Mouse (Mus musculus) forebrain, embryonic 16.5 days (tissue): ENCODE data around the gene Setdb1. TPM values are rescaled to one million over a fixed set of nuclear protein-coding genes. Genes with fewer than 3 reads are reported as not detected.
"Not testable (repeated sequence)": the region's sequence is repeated elsewhere in the genome, so short reads cannot be mapped to it uniquely, and the experiment has no call there.

Experiments used
- ATAC-seq: fragments of 200-750 bp; cut with Nextera tagmentation; 2 replicates; pipeline ENCODE4 v1.8.0; 2017; ENCODE audit warnings: mild to moderate bottlenecking, moderate library complexity
- H3K27ac ChIP-seq: fragments of 300-500 bp; sonication (generic); 2 replicates; pipeline ENCODE4 v1.5.1; 2014; ENCODE audit warnings: low read length, control low read depth
- H3K27me3 ChIP-seq: fragments of 300-500 bp; sonication (generic); replicated peaks from 2 replicates; pipeline ENCODE4 v1.6.1; 2014; ENCODE audit warnings: low read length; ENCODE audit not compliant: control insufficient read depth, insufficient read depth
- H3K36me3 ChIP-seq: fragments of 300-500 bp; sonication (generic); 2 replicates; pipeline ENCODE4 v1.6.1; 2014; ENCODE audit not compliant: control insufficient read depth, insufficient read depth
- H3K4me1 ChIP-seq: fragments of 300-500 bp; sonication (generic); replicated peaks from 2 replicates; pipeline ENCODE4 v1.6.1; 2014; ENCODE audit warnings: low read length; ENCODE audit not compliant: control insufficient read depth, insufficient read depth
- H3K4me2 ChIP-seq: fragments of 300-500 bp; sonication (generic); 2 replicates; pipeline ENCODE4 v1.6.1; 2014; ENCODE audit warnings: mild to moderate bottlenecking, low read length, control low read depth
- H3K4me3 ChIP-seq: fragments of 300-500 bp; sonication (generic); replicated peaks from 2 replicates; pipeline ENCODE4 v1.5.1; 2014; ENCODE audit warnings: mild to moderate bottlenecking, low read length, control low read depth
- H3K9ac ChIP-seq: fragments of 300-500 bp; sonication (generic); replicated peaks from 2 replicates; pipeline ENCODE4 v1.6.1; 2014; ENCODE audit warnings: low read depth, low read length, control low read depth
- H3K9me3 ChIP-seq: fragments of 300-500 bp; sonication (generic); 2 replicates; pipeline ENCODE4 v1.6.1; 2016; ENCODE audit warnings: low read length; ENCODE audit not compliant: control insufficient read depth
- WGBS: fragments of 180-500 bp; shearing (Covaris S2); extraction: QIAGEN DNeasy Blood & Tissue Kit; methylation state at CpG from one replicate; pipeline ENCODE4 v1.1.7; 2014; 5-methylcytosine and 5-hydroxymethylcytosine counted together
- polyA plus RNA-seq: library from polyadenylated mRNA; unstranded; fragments of >200 nt; fragmentation: Nextera tagmentation; extraction: Ambion mirVana; gene quantifications from 2 replicates; pipeline ENCODE4 v1.2.1, GENCODE M21; 2015

Gene Setdb1
- polyA plus RNA-seq, 1 experiment from 2014 or later = 52.6 TPM

- no peak overlapping the region for H3K4me2 ChIP-seq
- no peaks in the 10 kb centered on the region for H3K9me3 ChIP-seq
- no peaks in the 10 kb centered on the region for H3K27me3 ChIP-seq
- H3K27ac ChIP-seq = no peak overlapping the region
- H3K4me1 ChIP-seq = no peaks in the 10 kb centered on the region
- ATAC-seq = no peak
- no peak overlapping the region for H3K4me3 ChIP-seq
- peaks cover 40% of the 10 kb centered on the region for H3K36me3 ChIP-seq
- H3K9ac ChIP-seq = no peak overlapping the region
Measured at GRCm38 (mm10) chr3:95349491-95349890, 7.5 kb downstream of the Setdb1 start.

GRCm38 (mm10) chr3:95348343-95348742 lies 8.7 kb downstream of the Setdb1 start:
- not testable (repeated sequence) for H3K4me2 ChIP-seq, H3K27ac ChIP-seq, H3K9me3 ChIP-seq, H3K9ac ChIP-seq, H3K4me3 ChIP-seq, H3K4me1 ChIP-seq, H3K27me3 ChIP-seq, ATAC-seq
- 94% methylated on average over 5 of the region's 5 CpGs for WGBS
- peaks cover 41% of the 10 kb centered on the region for H3K36me3 ChIP-seq

GRCm38 (mm10) chr3:95346454-95346853 lies 10.5 kb downstream of the Setdb1 start:
- Histone ChIP-seq H3K9me3 (no peaks in the 10 kb centered on the region), H3K9ac (no peak overlapping the region), H3K36me3 (peaks cover 47% of the 10 kb centered on the region), H3K4me3 (no peak overlapping the region), H3K4me1 (no peaks in the 10 kb centered on the region), H3K4me2 (no peak overlapping the region), H3K27ac (no peak overlapping the region), H3K27me3 (no peaks in the 10 kb centered on the region)
- ATAC-seq = no peak
- WGBS = 90% methylated on average over 7 of the region's 7 CpGs

GRCm38 (mm10) chr3:95343356-95344000 lies 13.5 kb downstream of the Setdb1 start:
- H3K36me3 ChIP-seq = peaks cover 59% of the 10 kb centered on the region
- WGBS = 95% methylated on average over 9 of the region's 9 CpGs
- not testable (repeated sequence) for H3K4me1 ChIP-seq, H3K4me3 ChIP-seq, H3K9me3 ChIP-seq, H3K4me2 ChIP-seq, H3K27ac ChIP-seq, ATAC-seq, H3K27me3 ChIP-seq, H3K9ac ChIP-seq

- no peak overlapping the region for H3K4me2 ChIP-seq
- no peaks in the 10 kb centered on the region for H3K27me3 ChIP-seq
- H3K4me1 ChIP-seq = no peaks in the 10 kb centered on the region
- no peak overlapping the region for H3K9ac ChIP-seq
- peaks cover 63% of the 10 kb centered on the region for H3K36me3 ChIP-seq
- WGBS = 91% methylated on average over 4 of the region's 4 CpGs
- no peak overlapping the region for H3K27ac ChIP-seq
- no peak for ATAC-seq
- H3K9me3 ChIP-seq = no peaks in the 10 kb centered on the region
- H3K4me3 ChIP-seq = no peak overlapping the region
Measured at GRCm38 (mm10) chr3:95338251-95338650, 18.8 kb downstream of the Setdb1 start.

GRCm38 (mm10) chr3:95337345-95337744 lies 19.7 kb downstream of the Setdb1 start:
- H3K27me3 ChIP-seq = no peaks in the 10 kb centered on the region
- no peaks in the 10 kb centered on the region for H3K4me1 ChIP-seq
- H3K9ac ChIP-seq = no peak overlapping the region
- H3K4me2 ChIP-seq = no peak overlapping the region
- H3K27ac ChIP-seq = no peak overlapping the region
- H3K9me3 ChIP-seq = no peaks in the 10 kb centered on the region
- WGBS = 98% methylated on average over 4 of the region's 4 CpGs
- peaks cover 67% of the 10 kb centered on the region for H3K36me3 ChIP-seq
- no peak for ATAC-seq
- no peak overlapping the region for H3K4me3 ChIP-seq

GRCm38 (mm10) chr3:95331528-95331927 lies 25.5 kb downstream of the Setdb1 start:
- H3K36me3 ChIP-seq = peaks cover 26% of the 10 kb centered on the region
- no peaks in the 10 kb centered on the region for H3K9me3 ChIP-seq
- H3K27me3 ChIP-seq = no peaks in the 10 kb centered on the region
- H3K27ac ChIP-seq = no peak overlapping the region
- no peak overlapping the region for H3K4me2 ChIP-seq
- 80% methylated on average over 1 of the region's 1 CpGs for WGBS
- ATAC-seq = no peak
- H3K9ac ChIP-seq = no peak overlapping the region
- H3K4me3 ChIP-seq = no peak overlapping the region
- no peaks in the 10 kb centered on the region for H3K4me1 ChIP-seq

- Histone ChIP-seq H3K9ac (no peak overlapping the region), H3K27ac (no peak overlapping the region), H3K9me3 (no peaks in the 10 kb centered on the region), H3K4me1 (no peaks in the 10 kb centered on the region), H3K4me2 (no peak overlapping the region), H3K27me3 (no peaks in the 10 kb centered on the region), H3K4me3 (no peak overlapping the region), H3K36me3 (peaks cover 34% of the 10 kb centered on the region)
- no peak for ATAC-seq
- 97% methylated on average over 1 of the region's 1 CpGs for WGBS
Measured at GRCm38 (mm10) chr3:95328803-95329404, 28.1 kb downstream of the Setdb1 start.

GRCm38 (mm10) chr3:95324454-95325144 lies 32.4 kb downstream of the Setdb1 start:
- peaks cover 39% of the 10 kb centered on the region for H3K36me3 ChIP-seq
- no peaks in the 10 kb centered on the region for H3K4me1 ChIP-seq
- no peak overlapping the region for H3K9ac ChIP-seq
- no peak overlapping the region for H3K4me3 ChIP-seq
- H3K9me3 ChIP-seq = no peaks in the 10 kb centered on the region
- no peak overlapping the region for H3K27ac ChIP-seq
- ATAC-seq = no peak
- no peak overlapping the region for H3K4me2 ChIP-seq
- H3K27me3 ChIP-seq = no peaks in the 10 kb centered on the region
- 96% methylated on average over 6 of the region's 6 CpGs for WGBS
